Mouse (Mus musculus) monocyte, adult 5-6 weeks (primary cell): ENCODE results near the gene Slc25a13. TPM values are rescaled to one million over a fixed set of nuclear protein-coding genes. Genes with fewer than 3 reads are reported as not detected.
"Not testable (repeated sequence)": the region's sequence is repeated elsewhere in the genome, so short reads cannot be mapped to it uniquely, and the experiment has no call there.

ENCODE experiments used
- ATAC-seq: fragments of 153-309, 156-312 bp; replicated peaks from 2 replicates; pipeline ENCODE4 v1.8.0; 2017; ENCODE audit warnings: mild to moderate bottlenecking; ENCODE audit not compliant: low TSS enrichment, insufficient number of reproducible peaks, severe bottlenecking, poor library complexity, low FRiP score
- total RNA-seq: library from RNA; stranded (forward); fragments of 200-1000, 200-491, 200-594 nt; gene quantifications from 3 replicates; pipeline ENCODE4 v1.2.3, GENCODE M21; 2017

Slc25a13 gene
- total RNA-seq, 1 experiment from 2014 or later = 5.8 TPM

DNA sequence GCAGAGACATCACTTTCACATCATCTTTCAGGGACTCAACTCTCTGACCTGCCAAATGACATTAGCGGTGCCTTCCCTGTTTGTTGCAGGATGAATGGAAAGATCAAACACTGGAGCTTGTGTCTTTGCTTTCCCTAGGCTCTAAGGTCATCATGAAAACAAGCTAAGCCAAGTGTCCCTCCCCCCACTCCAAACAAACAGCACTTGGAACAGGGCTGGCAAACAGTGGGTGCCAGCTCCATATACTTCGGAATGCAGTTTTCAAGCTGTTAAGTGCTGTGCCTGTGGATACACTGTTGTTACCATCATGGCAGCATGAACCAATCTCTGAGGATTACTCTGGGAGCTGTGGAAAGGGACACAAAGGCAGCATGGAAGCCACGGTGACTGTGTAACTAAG lies 9.1 kb downstream of the Slc25a13 start:
- no peak for ATAC-seq

DNA sequence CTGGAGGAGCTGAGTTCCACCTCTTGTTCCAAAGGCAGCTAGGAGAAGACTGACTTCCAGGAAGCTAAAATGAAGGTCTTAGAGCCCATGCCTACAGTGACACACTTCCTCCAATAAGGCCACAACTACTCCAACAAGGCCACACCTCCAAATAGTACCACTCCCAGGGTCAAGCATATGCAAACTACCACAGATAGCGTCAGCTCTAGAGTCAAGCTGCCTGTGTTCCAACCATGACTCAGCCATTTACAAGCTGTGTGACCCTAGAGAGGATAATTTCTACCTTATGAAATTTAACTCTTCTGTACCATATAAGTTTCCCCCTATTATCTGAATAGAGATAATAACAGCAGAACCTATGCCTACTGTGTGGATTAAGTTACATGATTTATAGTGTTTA lies 9.6 kb downstream of the Slc25a13 start:
- ATAC-seq = no peak

DNA sequence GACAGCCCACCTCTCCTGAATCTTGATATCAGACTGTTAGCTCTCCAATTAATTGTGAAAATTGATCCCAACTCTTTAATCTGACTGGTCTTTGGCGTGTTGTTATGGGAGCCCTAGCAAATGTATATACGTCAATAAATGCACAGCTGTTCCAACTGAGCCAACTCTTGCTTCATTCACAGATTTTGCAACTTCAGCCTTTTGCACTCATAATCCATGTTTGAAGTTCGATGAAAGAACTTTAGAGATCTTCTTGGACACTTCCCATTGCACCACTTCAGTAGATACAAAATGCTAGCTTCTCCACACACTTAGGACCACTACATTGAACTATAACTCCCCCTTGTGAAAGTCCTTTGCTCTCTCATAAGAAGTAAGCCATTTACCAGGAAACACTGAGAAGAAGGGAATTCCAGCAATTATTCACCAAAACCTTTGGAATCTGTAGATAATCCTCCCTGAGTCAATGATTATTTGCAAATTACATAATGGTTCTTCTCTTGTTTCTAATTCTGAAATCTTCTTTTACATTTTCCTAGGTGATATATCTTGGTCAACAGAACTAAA lies 11.3 kb downstream of the Slc25a13 start:
- ATAC-seq = no peak

DNA sequence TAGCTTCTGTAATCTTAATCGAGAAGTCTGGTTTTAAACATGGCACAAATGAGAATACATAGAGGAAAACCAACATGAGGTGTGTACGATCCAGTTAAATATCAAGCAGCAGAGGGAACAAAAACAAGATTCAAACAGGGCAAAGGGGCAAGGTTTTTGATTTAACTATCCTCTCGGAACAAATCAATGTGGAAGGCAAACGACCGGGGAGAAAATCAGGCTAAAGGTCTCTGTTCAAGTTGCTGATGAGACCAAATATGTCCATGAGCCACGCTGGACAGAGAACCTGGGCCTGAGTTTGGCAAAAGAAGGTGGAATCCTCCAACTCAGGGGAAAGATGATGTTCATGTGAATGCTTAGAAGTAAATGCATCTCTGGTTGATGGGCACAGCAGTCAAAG lies 14.5 kb downstream of the Slc25a13 start:
- no peak for ATAC-seq

DNA sequence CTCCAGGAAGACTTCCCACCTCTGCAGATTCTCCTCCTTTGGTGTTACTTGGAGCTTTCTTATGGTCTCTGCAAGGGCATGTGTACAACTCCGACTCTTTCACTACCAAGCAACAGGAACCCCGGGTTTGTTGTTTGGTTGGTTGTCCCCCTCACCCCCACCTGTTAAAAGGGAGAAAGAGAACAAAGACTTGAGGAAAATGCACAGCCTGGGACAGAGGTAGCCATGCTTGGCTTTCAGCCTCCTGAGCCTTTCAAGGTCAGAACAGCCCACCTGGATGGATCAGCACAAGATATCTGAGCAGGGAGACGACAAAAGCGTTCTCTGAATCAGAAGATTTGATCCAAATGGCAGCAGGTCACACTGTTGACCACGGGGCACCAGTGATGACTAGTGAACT lies 15.0 kb downstream of the Slc25a13 start:
- ATAC-seq = no peak

DNA sequence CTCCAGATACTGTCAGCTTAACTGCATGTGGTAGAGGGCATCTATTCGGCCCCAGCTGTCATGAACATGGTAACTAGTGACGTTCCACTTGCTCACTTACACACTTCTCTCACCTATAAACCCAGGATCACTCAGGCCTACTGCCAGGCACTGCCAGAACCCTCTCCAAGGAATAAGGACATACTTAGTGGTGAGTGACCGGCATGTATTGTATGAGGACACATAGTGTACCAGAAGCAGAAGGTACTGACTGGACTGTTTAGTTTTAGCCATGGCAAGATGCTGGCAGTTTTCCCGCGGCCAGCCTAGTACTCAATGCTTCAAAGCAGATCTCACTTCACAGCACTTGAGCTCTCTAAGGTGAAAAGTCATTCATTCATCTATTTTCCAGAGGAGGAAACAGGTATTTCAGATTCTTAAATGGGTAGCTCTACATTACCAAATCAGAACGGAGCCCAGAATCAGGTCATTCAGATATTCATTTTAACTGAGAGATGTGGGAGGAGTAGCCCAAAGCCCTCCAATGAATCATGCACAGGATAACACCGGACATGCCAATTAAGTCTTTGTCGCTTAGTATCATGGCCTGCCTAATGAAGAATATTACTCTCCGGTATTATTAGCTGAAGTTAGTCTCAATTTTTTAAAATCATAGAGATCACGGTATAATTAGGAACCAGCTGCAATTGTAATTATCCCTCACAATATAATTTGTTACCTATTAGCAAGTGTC lies 17.7 kb downstream of the Slc25a13 start:
- ATAC-seq = no peak

DNA sequence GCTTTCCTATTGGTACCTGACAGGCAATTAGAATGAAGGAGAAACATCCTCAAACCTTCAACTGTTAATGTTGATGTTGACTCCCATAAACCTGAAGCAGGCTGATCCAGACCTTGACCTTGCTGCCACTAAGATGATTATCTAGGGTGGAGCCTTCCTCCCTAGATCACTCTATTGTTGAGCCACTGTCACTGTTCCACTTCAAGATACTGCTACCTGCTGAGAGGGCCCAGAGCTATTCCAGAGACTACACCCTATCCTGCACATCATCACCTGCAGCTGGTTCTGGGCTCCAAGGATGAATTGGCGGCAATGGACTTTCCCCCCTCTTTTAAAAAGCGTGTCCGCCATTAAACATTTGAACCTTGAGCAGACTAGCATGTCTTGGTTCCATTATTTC lies 18.9 kb downstream of the Slc25a13 start:
- not testable (repeated sequence) for ATAC-seq

DNA sequence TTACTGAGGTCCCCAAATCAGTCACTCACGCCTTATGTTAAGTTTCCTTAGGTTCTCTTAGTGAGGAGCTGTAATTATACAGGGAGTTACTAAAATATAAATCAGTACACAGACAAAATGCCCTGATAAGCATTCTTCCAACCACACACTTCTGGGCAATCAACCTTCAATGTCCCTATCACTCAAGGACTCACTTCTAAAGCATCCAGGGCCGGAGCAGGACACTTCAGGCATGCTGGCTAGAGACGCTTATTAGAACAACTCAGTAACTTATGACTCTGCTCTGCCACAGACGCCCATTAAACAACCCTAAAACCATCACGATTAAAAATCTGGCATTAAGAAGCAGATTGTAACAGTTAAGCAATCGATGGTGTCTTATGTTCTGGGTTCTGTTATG lies 19.6 kb downstream of the Slc25a13 start:
- no peak for ATAC-seq

DNA sequence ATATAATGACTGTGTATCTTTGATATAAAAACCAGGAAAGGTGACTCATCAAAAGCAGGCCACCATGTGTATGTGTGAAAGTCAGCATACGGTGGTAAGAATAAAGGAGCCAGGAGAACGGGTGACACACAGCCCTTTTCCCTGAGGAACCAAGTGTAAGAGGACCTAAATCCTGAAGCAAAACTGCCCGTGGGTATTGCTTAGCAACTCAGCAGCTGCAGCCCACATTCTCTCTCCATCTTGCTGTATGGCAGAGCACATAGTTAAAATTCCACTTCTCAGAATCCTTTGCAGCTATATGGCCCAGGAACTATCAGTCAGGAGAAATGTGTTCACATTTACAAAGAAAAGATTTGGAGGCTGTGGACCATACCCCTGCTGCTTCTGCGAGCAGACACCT lies 20.4 kb downstream of the Slc25a13 start:
- ATAC-seq = no peak

DNA sequence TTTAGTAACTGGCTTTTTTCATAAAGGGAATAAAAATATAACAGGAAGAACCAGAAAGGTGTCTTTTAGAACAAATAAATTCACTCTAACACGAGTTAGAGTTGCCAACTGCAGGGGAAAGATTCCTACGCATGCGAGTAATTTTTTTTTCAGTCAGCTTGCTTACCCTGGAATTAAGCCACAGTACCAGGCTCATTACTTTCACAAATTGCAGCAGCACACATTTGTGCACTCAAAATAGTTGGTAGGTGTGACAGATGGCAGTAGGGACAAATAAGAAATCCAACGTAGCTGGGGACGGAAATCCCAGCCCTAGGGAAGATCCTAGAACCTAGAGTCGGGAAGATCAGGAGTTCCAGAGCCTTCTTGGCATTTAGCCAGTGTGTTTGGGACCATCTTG lies 22.1 kb downstream of the Slc25a13 start:
- no peak for ATAC-seq

DNA sequence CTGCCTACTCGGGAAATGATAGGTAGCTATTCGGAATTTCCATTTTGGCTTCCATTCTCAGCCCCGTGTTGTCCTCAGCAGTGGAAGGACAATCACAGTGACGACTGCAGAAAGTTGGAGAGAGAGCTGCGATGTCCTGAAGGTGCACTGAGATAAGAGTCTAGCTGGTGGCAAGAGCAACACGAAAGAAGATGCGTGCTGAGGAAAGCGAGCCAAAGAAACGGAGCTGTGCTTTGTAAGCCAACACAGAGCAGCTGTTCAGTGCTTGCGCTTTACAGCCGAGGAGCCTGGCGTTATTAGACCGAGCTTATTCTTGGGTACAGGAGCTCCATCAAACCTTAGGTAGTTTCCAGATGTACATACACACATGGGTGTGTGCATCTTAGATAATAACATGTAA lies 23.1 kb downstream of the Slc25a13 start:
- no peak for ATAC-seq

DNA sequence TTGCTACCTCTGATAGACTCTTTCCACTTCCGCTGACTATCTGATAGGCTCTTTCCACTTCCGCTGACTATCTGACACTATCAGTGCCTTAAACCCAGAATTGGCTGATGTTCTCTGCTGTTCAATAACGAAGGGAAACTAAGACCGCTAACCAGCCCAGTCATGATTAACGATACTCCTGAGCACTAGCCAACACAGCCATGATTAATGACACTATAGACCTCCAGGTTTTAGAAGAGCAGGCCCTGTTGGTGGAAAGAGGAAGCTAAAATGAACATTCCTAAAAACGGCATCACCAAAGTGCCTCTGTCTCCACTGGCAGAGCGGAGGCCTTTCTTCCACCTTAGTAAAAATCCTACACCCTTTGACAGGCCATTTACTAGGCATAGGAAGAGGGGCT lies 24.6 kb downstream of the Slc25a13 start:
- ATAC-seq = no peak

DNA sequence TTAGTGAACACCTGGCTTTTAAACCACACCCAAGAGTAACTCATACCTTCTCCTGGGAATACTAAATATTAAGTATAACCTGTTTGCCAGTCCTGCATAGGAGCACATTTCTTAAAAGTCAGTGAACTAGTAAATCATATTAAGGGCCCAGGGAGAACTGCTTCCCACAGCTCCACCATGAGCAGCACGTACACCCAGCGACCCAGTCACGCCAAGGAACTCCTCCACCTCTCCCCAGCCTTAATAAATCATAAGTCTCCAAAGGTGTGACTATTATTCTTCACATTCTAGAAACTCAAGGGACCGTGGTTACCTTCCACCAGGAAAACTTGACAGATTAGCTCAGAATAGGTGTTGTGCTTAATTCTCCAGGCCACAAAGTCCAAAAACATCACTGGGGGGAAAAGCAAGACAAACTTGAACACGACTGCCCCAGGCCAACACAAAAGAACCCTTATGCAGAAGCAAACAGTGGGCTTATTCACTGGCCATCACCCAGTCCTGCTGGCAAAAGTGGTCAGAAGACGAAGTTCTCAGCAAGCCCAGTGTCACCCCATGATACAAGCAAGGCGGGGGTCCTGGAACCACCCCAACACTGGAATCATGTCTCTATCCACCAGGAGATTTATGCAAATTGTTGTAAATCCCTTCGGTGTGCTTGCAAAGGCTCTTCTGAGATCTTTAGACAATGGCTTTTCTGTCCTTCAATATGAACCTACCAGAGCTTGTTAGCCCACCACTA lies 25.2 kb downstream of the Slc25a13 start:
- ATAC-seq = no peak

DNA sequence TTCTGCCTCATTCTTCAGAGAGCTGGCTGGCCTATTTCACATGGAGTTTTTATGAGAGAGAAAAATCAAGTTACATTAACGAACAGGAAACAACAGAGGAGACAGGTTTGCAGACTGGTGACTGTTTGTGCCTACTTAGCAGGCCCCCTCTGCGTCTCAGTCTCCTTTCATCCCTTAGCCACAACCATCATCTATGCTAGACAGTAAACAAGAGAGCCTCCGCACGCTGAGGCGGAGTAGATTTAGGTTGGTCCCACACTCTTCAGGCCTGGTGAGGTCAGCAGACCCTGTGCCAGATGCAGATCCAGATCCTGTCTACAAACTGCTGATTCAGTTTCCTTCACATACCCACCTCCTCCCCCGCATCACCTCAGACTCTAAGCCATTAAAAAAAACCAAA lies 28.0 kb downstream of the Slc25a13 start:
- no peak for ATAC-seq

DNA sequence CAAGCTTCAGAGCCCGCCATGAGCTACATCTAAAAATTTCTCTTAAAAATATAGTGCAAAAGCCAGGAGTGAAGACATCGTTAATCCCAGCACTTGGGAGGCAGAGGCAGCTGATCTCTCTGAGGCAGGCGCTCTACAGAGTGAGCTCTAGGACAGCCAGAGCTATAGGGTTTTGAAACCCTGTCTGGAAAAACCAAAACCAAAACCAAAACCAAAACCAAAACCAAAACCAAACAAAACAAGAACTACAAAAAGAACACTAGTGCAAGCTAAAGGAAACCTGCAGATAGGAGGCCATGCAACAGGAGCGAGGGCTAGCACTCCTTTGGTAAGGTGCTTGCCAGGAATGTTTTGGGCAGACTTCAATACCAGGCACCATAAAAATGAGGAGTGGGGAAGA lies 30.5 kb downstream of the Slc25a13 start:
- no peak for ATAC-seq

DNA sequence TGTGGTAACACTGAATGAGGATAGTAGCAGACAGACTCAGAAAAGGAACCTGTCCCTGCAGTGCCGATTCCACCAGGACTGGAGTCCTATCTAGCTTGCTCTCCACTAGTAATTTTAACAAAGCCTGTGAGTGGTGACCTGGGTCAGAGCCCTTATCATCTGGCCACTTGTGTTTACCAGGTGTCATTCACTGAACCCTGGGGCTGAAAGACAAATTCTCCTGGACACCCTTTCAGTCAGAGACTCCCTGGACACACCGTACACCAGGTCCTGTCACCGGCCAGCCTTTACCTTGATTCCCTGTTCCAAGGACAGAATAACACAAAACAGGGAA lies 31.3 kb downstream of the Slc25a13 start:
- no peak for ATAC-seq

DNA sequence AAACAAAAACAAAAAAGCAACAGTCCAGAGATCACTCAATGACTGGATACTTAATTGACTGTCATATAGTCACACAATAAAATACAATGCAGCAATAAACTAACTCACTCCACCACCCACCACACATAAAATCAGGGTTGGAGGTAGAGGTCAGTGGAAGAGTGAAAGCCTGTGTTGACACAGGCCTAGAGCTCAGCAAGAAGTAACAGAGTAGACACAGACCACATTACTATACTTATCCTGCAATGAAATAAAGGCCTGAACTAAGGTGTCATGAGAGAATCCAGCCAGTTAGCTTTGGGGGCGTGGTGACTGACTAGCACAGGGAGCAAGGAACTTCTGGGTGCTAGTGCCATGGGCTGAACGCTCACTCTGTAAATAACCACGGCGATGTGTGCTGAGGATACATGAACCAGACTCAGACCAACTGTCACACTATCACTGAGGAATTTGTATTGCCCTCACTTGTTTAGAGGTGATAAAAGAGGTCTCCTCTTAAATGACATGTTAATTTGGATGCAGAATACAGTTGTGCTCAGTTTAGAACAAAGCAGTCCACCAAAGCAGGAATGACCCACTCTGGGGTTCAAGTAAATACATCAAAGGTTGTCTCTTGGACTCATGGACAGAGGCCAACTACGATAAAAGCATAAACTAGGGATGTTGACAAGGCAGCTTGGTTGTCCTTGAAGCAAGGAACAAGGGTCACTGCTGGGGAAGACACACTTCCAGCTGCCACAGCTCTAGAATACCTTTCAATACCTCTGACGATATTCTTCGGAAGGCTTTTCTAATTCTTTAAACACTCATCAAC lies 31.8 kb downstream of the Slc25a13 start:
- no peak for ATAC-seq

DNA sequence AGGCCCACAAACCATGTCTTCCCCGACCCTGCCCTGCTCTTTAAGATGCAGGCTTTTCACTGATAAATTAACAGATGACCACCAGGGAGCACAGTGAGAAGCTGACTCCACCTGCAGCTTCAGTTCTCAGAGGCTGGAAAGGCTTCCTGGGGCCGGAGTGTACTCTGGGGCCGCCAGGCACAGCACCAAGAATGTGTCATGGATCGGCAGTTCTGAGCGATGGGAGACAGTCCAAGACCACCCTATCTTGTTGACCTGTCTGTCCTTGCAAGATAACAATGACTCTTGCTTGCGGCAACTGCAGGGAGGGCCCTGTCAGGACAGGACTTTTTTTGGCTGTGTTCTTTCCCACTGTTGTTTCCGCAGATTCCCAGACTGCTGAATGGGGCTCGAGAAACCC lies 33.4 kb downstream of the Slc25a13 start:
- no peak for ATAC-seq

DNA sequence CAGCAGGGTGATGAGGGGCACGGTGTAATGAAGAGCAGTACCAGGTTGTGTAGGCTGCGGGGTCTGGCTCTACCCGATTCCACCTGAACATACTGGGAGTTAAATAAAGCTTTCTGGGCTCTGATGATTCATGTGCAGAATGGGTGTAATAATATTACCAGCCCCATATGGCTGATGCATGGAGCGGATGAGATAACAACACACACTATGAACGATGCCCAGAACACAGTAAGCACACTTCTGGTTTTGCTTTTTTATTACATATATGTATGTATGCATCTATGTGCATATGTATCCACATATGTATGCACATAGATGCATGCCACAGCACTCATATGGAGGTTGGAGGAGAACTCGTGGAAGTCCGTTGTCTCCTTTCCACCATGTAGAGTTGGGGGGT lies 34.8 kb downstream of the Slc25a13 start:
- no peak for ATAC-seq
